Mouse (Mus musculus) kidney, adult 2 months (tissue): ENCODE measurements around the gene Gucy2f. TPM values are rescaled to one million over a fixed set of nuclear protein-coding genes. Genes with fewer than 3 reads are reported as not detected.
A peak's percentile ranks its signal among the peaks of the same experiment; 100 is the strongest.

Source experiments
- DNase-seq: peaks from one replicate; pipeline ENCODE4 v3.0.0; 2021
- H3K27ac ChIP-seq: fragments of 200-500 bp; 2 replicates; pipeline ENCODE4 v1.5.1; 2012; ENCODE audit warnings: low read depth, low read length, control low read depth, inconsistent platforms; ENCODE audit not compliant: insufficient read depth
- H3K27me3 ChIP-seq: fragments of 200-500 bp; replicated peaks from 2 replicates; pipeline ENCODE4 v1.6.1; 2012; ENCODE audit warnings: mild to moderate bottlenecking, moderate library complexity, low read length, inconsistent platforms; ENCODE audit not compliant: control insufficient read depth, insufficient read depth
- H3K36me3 ChIP-seq: fragments of 200-500 bp; 2 replicates; pipeline ENCODE4 v1.6.1; 2012; ENCODE audit warnings: mild to moderate bottlenecking, moderate library complexity, low read length, inconsistent platforms; ENCODE audit not compliant: control insufficient read depth, insufficient read depth
- H3K4me1 ChIP-seq: fragments of 200-500 bp; 2 replicates; pipeline ENCODE4 v1.6.1; 2011; ENCODE audit warnings: low read length; ENCODE audit not compliant: control insufficient read depth, insufficient read depth
- H3K4me3 ChIP-seq: fragments of 200-500 bp; 2 replicates; pipeline ENCODE4 v1.5.1; 2011; ENCODE audit warnings: mild to moderate bottlenecking, low read depth, low read length, control low read depth; ENCODE audit not compliant: insufficient read depth
- CTCF ChIP-seq: fragments of 200-500 bp; conservative IDR thresholded peaks from 2 replicates; pipeline ENCODE4 v1.5.1; 2011; ENCODE audit warnings: low read depth, mild to moderate bottlenecking, control low read depth, low read length, moderate library complexity, mixed read lengths; ENCODE audit not compliant: insufficient read depth, insufficient read length
- POLR2A ChIP-seq: fragments of 200-500 bp; IDR thresholded peaks from one replicate; pipeline ENCODE4 v1.6.1; 2011; ENCODE audit warnings: low read depth, low read length, control low read depth
- WGBS: fragments of 180-500 bp; shearing (Covaris S2); methylation state at CpG from one replicate; pipeline ENCODE4 v1.1.7; 2018; 5-methylcytosine and 5-hydroxymethylcytosine counted together
- polyA plus RNA-seq: library from polyadenylated mRNA; depleted of rRNA; stranded (reverse); fragments of >200 nt; gene quantifications from 2 replicates; pipeline ENCODE4 v1.2.3, GENCODE M21; 2012

The Gucy2f gene
- polyA plus RNA-seq, 1 experiment: 0.09 TPM

DNA sequence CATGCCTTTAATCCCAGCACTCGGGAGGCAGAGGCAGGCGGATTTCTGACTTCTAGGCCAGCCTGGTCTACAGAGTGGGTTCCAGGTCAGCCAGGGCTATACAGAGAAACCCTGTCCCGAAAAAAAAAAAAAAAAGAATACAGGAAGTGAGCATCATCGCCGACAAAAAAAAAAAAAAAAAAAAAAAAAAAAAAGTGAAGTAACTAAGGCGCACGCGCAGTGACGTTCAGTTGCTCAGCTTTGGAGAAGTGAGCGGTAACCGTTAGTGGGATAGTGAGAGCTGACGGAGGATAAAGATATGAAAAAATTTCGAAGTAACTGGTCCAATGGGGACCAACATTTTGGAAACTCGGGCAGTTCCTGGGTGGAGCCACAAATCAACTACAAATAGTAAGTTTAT lies 29.8 kb upstream of the Gucy2f start, which contains the start of gene Nxt2:
Gene Nxt2 (plus strand): TSS at position 229 of the 400 bp plus-strand sequence.
- DNase-seq: no peak
- Histone ChIP-seq H3K27me3 (no peaks in the 10 kb centered on the region), H3K4me3 (peak within 1 kb of the TSS; percentile 46), H3K4me1 (no peaks in the 10 kb centered on the region), H3K27ac (peak within 1 kb of the TSS; percentile 89; the same call in 1 of the 2 replicates), H3K36me3 (no peaks in the 10 kb centered on the region)
- 95% methylated on average over 13 of the region's 14 CpGs for WGBS
- TF ChIP-seq CTCF (no peak), POLR2A (no peak)

- H3K27me3 ChIP-seq: no peaks in the 10 kb centered on the region
- H3K4me3 ChIP-seq: no peak overlapping the region
- H3K36me3 ChIP-seq: no peaks in the 10 kb centered on the region
- H3K4me1 ChIP-seq: peaks cover 2% of the 10 kb centered on the region; the same call in 1 of the 2 replicates
- TF ChIP-seq CTCF (peak; percentile 34), POLR2A (no peak)
- 1% methylated on average over 3 of the region's 3 CpGs for WGBS
- no peak overlapping the region for H3K27ac ChIP-seq
- DNase-seq: peak; percentile 68
Measured at GRCm38 (mm10) chrX:142200295-142200694, 3.6 kb upstream of the Gucy2f start.

GRCm38 (mm10) chrX:142195551-142195950 lies 1.2 kb downstream of the Gucy2f start:
- no peaks in the 10 kb centered on the region for H3K27me3 ChIP-seq
- no peak overlapping the region for H3K4me3 ChIP-seq
- peaks cover 2% of the 10 kb centered on the region; the same call in 1 of the 2 replicates for H3K4me1 ChIP-seq
- no peaks in the 10 kb centered on the region for H3K36me3 ChIP-seq
- 60% methylated on average over 1 of the region's 1 CpGs for WGBS
- peak overlapping the region; percentile 86 for H3K27ac ChIP-seq
- TF ChIP-seq POLR2A (no peak), CTCF (no peak)
- peak; percentile 65 for DNase-seq

- 28% methylated on average over 6 of the region's 6 CpGs for WGBS
- Histone ChIP-seq H3K4me1 (peaks cover 5% of the 10 kb centered on the region; the same call in 1 of the 2 replicates), H3K36me3 (no peaks in the 10 kb centered on the region), H3K27ac (peak overlapping the region; percentile 94), H3K27me3 (no peaks in the 10 kb centered on the region), H3K4me3 (no peak overlapping the region)
- TF ChIP-seq POLR2A: no peak
- TF ChIP-seq CTCF: no peak
- DNase-seq: peak; percentile 83
Measured at GRCm38 (mm10) chrX:142194420-142194819, 2.3 kb downstream of the Gucy2f start.

DNA sequence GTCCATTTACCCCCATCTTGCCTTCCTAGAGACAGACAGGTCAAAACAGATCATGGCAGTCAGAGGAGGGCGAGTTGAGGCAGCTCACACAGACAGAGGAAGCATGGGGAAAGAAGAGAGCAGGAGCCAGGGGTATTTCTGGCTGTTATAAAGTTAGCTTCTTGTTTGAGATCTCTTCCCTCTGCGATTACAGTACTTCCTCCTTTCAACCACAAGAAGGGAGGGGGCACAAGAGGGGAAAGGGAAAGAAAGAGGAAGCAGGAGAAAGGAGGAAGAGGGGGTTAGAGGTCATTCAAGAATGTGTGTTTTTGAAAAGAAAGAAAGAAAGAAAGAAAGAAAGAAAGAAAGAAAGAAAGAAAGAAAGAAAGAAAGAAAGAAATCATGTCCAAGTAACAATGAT lies 6.4 kb downstream of the Gucy2f start:
- Histone ChIP-seq H3K27ac (no peak overlapping the region), H3K27me3 (no peaks in the 10 kb centered on the region), H3K4me3 (no peak overlapping the region), H3K4me1 (0 out of 2 replicates have a peak, but pooled peaks cover 2% of the 10 kb centered on the region), H3K36me3 (no peaks in the 10 kb centered on the region)
- 92% methylated on average over 2 of the region's 2 CpGs for WGBS
- DNase-seq: no peak
- TF ChIP-seq CTCF (no peak), POLR2A (no peak)

- Histone ChIP-seq H3K27ac (no peak overlapping the region), H3K4me1 (0 out of 2 replicates have a peak, but pooled peaks cover 2% of the 10 kb centered on the region), H3K27me3 (no peaks in the 10 kb centered on the region), H3K36me3 (no peaks in the 10 kb centered on the region), H3K4me3 (no peak overlapping the region)
- 23% methylated on average over 22 of the region's 22 CpGs for WGBS
- peak; percentile 64 for DNase-seq
- peak; percentile 50; the same call in 1 of the 2 replicates for TF ChIP-seq CTCF
- TF ChIP-seq POLR2A: no peak
Measured at GRCm38 (mm10) chrX:142189023-142189703, 7.6 kb downstream of the Gucy2f start.

DNA sequence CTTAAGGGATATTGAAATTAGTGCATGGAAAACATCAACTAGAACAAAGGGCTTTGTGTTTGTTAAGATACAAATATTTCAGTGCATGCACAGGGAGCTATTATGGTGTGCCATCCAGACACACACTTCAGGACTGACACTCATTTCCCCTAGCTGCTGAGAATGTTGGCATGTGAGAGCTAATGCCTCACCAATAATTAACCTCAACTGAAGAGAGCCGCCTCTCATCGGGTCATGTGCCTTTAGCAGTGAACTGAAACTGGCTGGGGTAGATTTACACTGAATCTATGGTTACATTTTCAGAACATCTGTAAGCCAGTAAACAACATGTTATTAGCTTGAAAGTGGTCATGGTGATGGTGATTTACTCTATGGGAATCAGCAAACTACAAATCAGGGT lies 14.7 kb downstream of the Gucy2f start:
- TF ChIP-seq CTCF (no peak), POLR2A (no peak)
- H3K27me3 ChIP-seq: no peaks in the 10 kb centered on the region
- peak; percentile 78 for DNase-seq
- WGBS: 34% methylated on average over 2 of the region's 2 CpGs
- H3K36me3 ChIP-seq: no peaks in the 10 kb centered on the region
- no peaks in the 10 kb centered on the region; the same call in 1 of the 2 replicates for H3K4me1 ChIP-seq
- peak overlapping the region; percentile 56; the same call in 1 of the 2 replicates for H3K27ac ChIP-seq
- no peak overlapping the region for H3K4me3 ChIP-seq
